Comparison of ENCODE assay signal across 15 mouse cellular contexts in genomic region chr6:143170166-143170960, GRCm38 (mm10). TPM values are rescaled to one million over a fixed set of nuclear protein-coding genes. Genes with fewer than 3 reads are reported as not detected.
DNase-seq lines count a peak whose midpoint lies in the region; ATAC-seq and TF ChIP-seq lines count a peak whose summit lies in the region.
"Had no signal": no experiment of that assay in that cellular context is flagged by ENCODE, and none has a peak within 500 bp of the region (broad histone marks: within the 10 kb centered on the region; RNA-seq: fewer than 3 reads in every experiment).

No protein-coding gene starts in this region.

- H3K27ac ChIP-seq in heart, embryonic 15.5 days, result peak overlapping the region; percentile 20; the same call in 1 of the 2 replicates
- H3K27ac ChIP-seq in heart, embryonic 12.5 days (ENCODE audit: poor library complexity, severe bottlenecking), result no peak overlapping the region
- no peak overlapping the region for H3K27ac ChIP-seq in liver, embryonic 11.5 days (ENCODE audit: low read depth, low read length)
- H3K27ac ChIP-seq: liver, embryonic 15.5 days had no signal

- no peaks in the 10 kb centered on the region for H3K36me3 ChIP-seq in heart, embryonic 15.5 days
- peaks cover 20% of the 10 kb centered on the region for H3K36me3 ChIP-seq in heart, embryonic 12.5 days
- H3K36me3 ChIP-seq in megakaryocyte, embryonic 14.5 days (replicated peaks; ENCODE audit: low read length), result peaks cover 44% of the 10 kb centered on the region
- H3K36me3 ChIP-seq in E14TG2a.4 (ENCODE audit: insufficient read depth, low read length), result peaks cover 70% of the 10 kb centered on the region
- H3K36me3 ChIP-seq in liver, embryonic 11.5 days (ENCODE audit: control insufficient read depth, insufficient read depth, low read length), result peaks cover 7% of the 10 kb centered on the region

- no peaks in the 10 kb centered on the region for H3K27me3 ChIP-seq in heart, embryonic 15.5 days
- H3K27me3 ChIP-seq in heart, embryonic 12.5 days (replicated peaks), result no peaks in the 10 kb centered on the region
- H3K27me3 ChIP-seq in megakaryocyte, embryonic 14.5 days (replicated peaks), result no peaks in the 10 kb centered on the region
- no peaks in the 10 kb centered on the region for H3K27me3 ChIP-seq in E14TG2a.4 (ENCODE audit: insufficient read depth, low read length)
- H3K27me3 ChIP-seq in liver, embryonic 11.5 days (replicated peaks; ENCODE audit: control insufficient read depth, insufficient read depth, low read length), result no peaks in the 10 kb centered on the region
- H3K27me3 ChIP-seq: liver, embryonic 15.5 days had no signal

- no peak overlapping the region for H3K4me3 ChIP-seq in heart, embryonic 15.5 days
- no peak overlapping the region for H3K4me3 ChIP-seq in heart, embryonic 12.5 days
- H3K4me3 ChIP-seq in megakaryocyte, embryonic 14.5 days (replicated peaks), result peak overlapping the region; percentile 75
- peak overlapping the region; percentile 95 for H3K4me3 ChIP-seq in E14TG2a.4 (replicated peaks; ENCODE audit: low read length)
- no peak overlapping the region for H3K4me3 ChIP-seq in liver, embryonic 11.5 days (ENCODE audit: low read depth, low read length)
- H3K4me3 ChIP-seq: erythroblast, embryonic 14.5 days; liver, embryonic 15.5 days had no signal

- no peaks in the 10 kb centered on the region for H3K9me3 ChIP-seq in heart, embryonic 15.5 days (replicated peaks)
- H3K9me3 ChIP-seq in heart, embryonic 12.5 days (replicated peaks), result no peaks in the 10 kb centered on the region
- H3K9me3 ChIP-seq in megakaryocyte, embryonic 14.5 days, result no peaks in the 10 kb centered on the region
- H3K9me3 ChIP-seq in E14TG2a.4 (ENCODE audit: low read length), result no peaks in the 10 kb centered on the region
- no peaks in the 10 kb centered on the region for H3K9me3 ChIP-seq in liver, embryonic 11.5 days (ENCODE audit: control insufficient read depth, low read length)
- H3K9me3 ChIP-seq: liver, embryonic 15.5 days had no signal

- ATAC-seq in heart, embryonic 15.5 days (replicated peaks; ENCODE audit: insufficient number of reproducible peaks, insufficient read depth, low FRiP score, low read depth), result no peak
- ATAC-seq in heart, embryonic 12.5 days (ENCODE audit: insufficient number of reproducible peaks, low FRiP score), result no peak
- ATAC-seq in megakaryocyte, adult 5-6 weeks (ENCODE audit: poor library complexity, severe bottlenecking), result no peak
- no peak for ATAC-seq in liver, embryonic 11.5 days (replicated peaks; ENCODE audit: low FRiP score)

- no peak for DNase-seq in liver, embryonic 11.5 days (ENCODE audit: low spot score)
- DNase-seq in gastrocnemius, adult 18-20 months (ENCODE audit: low spot score), result no peak
- DNase-seq in natural killer cell, adult 2 months (ENCODE audit: low spot score in 2 of 2), result no peak
- DNase-seq: cerebellum, postnatal 36 days; heart, postnatal 14 days; kidney, postnatal 10 days; right cerebral cortex, postnatal 4 days; thymus, postnatal 14 days had no signal

- TF ChIP-seq CTCF in E14TG2a.4 (conservative IDR thresholded peaks at IDR 0.05; ENCODE audit: low read length), result no peak

- H3K4me2 ChIP-seq in heart, embryonic 15.5 days, result no peak overlapping the region
- H3K4me2 ChIP-seq in heart, embryonic 12.5 days, result no peak overlapping the region
- peak overlapping the region; percentile 3; the same call in 1 of the 2 replicates for H3K4me2 ChIP-seq in liver, embryonic 11.5 days

- 77% methylated on average over 4 of the region's 4 CpGs for WGBS in heart, embryonic 15.5 days
- WGBS in heart, embryonic 12.5 days, result 85% methylated on average over 4 of the region's 4 CpGs
- 79% methylated on average over 4 of the region's 4 CpGs for WGBS in liver, embryonic 11.5 days

- H3K4me1 ChIP-seq in heart, embryonic 15.5 days (replicated peaks), result peaks cover 32% of the 10 kb centered on the region
- peaks cover 20% of the 10 kb centered on the region for H3K4me1 ChIP-seq in heart, embryonic 12.5 days (replicated peaks)
- H3K4me1 ChIP-seq in megakaryocyte, embryonic 14.5 days, result peaks cover 73% of the 10 kb centered on the region
- peaks cover 83% of the 10 kb centered on the region for H3K4me1 ChIP-seq in E14TG2a.4 (replicated peaks; ENCODE audit: low read depth, low read length)
- peaks cover 18% of the 10 kb centered on the region for H3K4me1 ChIP-seq in liver, embryonic 11.5 days (replicated peaks; ENCODE audit: control insufficient read depth, insufficient read depth, low read length)

- no peak overlapping the region for H3K9ac ChIP-seq in heart, embryonic 15.5 days
- H3K9ac ChIP-seq in heart, embryonic 12.5 days, result no peak overlapping the region
- no peak overlapping the region for H3K9ac ChIP-seq in liver, embryonic 11.5 days (ENCODE audit: low read depth, low read length)
- H3K9ac ChIP-seq: liver, embryonic 15.5 days had no signal

RNA-seq across cellular contexts. Expression of gene Etnk1, which starts 3.3 kb away (rescaled TPM):
- 10.8 and 14.5 TPM in 2 replicates for polyA plus RNA-seq in heart, embryonic 15.5 days (2015; fragmentation: Nextera tagmentation; extraction: Ambion mirVana)
- 23.5 and 24.0 TPM in 2 replicates for polyA plus RNA-seq in heart, embryonic 12.5 days (2016; fragmentation: Nextera tagmentation; extraction: Ambion mirVana)
- polyA plus RNA-seq in megakaryocyte, embryonic 14.5 days (2012; ENCODE audit: insufficient read depth, low replicate concordance), result 3.1 and 12.0 TPM in 2 replicates
- 40.5 and 41.2 TPM in 2 replicates for total RNA-seq in megakaryocyte, adult 5-6 weeks (2015)
- total RNA-seq in megakaryocyte, adult 5-6 weeks (2017), result 47.6 and 53.7 TPM in 2 replicates
- 20.0 and 23.6 TPM in 2 replicates for polyA plus RNA-seq in liver, embryonic 11.5 days (2014; fragmentation: Nextera tagmentation; extraction: Ambion mirVana)
- total RNA-seq in gastrocnemius, adult 18-20 months (2021), result 10 to 100 TPM; 16.4 to 16.6 TPM

Comparison
In these comparisons a context has a peak if more than half of its experiments do, and no peak if none do; other contexts are left out.
1. H3K4me3 ChIP-seq: peak in megakaryocyte, embryonic 14.5 days (single experiment) and E14TG2a.4 (single experiment); none in heart, embryonic 15.5 days (single experiment), heart, embryonic 12.5 days (single experiment) and liver, embryonic 11.5 days (single experiment).